Mouse (Mus musculus): Measurements from ENCODE around the gene Eif5.
"Not testable (repeated sequence)": the region's sequence is repeated elsewhere in the genome, so short reads cannot be mapped to it uniquely, and the experiment has no call there.

The Eif5 gene

GRCm38 (mm10) chr12:111520994-111521393, 16.8 kb upstream of the Eif5 start:
- intact Hi-C loops (cut with DNase I) = no loop called here

GRCm38 (mm10) chr12:111524469-111524868, 13.3 kb upstream of the Eif5 start:
- intact Hi-C loops (cut with DNase I) = no loop called here

- intact Hi-C loops (cut with DNase I) = no loop called here
Measured at GRCm38 (mm10) chr12:111524883-111525282, 12.9 kb upstream of the Eif5 start.

- intact Hi-C loops (cut with DNase I) = no loop called here
Measured at GRCm38 (mm10) chr12:111527643-111528281, 10.1 kb upstream of the Eif5 start.

- intact Hi-C loops (cut with DNase I) = no loop called here
Measured at GRCm38 (mm10) chr12:111529192-111529591, 8.6 kb upstream of the Eif5 start.

GRCm38 (mm10) chr12:111533096-111533794, 4.6 kb upstream of the Eif5 start:
- intact Hi-C loops (cut with DNase I) = no loop called here

GRCm38 (mm10) chr12:111535281-111535680, 2.5 kb upstream of the Eif5 start:
- intact Hi-C loops (cut with DNase I) = loop anchor here (5.0 kb wide), 1 partner anchor 42 kb away; no protein-coding TSS in a partner anchor

GRCm38 (mm10) chr12:111535762-111536161, 2.1 kb upstream of the Eif5 start:
- intact Hi-C loops (cut with DNase I) = loop anchor here (5.0 kb wide), 1 partner anchor 42 kb away; no protein-coding TSS in a partner anchor

- intact Hi-C loops (cut with DNase I) = loop anchor here (5.0 kb wide), 1 partner anchor 41 kb away; no protein-coding TSS in a partner anchor
Measured at GRCm38 (mm10) chr12:111536746-111537145, 1.1 kb upstream of the Eif5 start.

- intact Hi-C loops (cut with DNase I) = loop anchor here (5.0 kb wide), 1 partner anchor 40 kb away; no protein-coding TSS in a partner anchor
Measured at GRCm38 (mm10) chr12:111537341-111537740, 475 bp upstream of the Eif5 start.

- intact Hi-C loops (cut with DNase I) = loop anchor here (5.0 kb wide), 1 partner anchor 39 kb away; no protein-coding TSS in a partner anchor
Measured at GRCm38 (mm10) chr12:111538292-111539040, 650 bp downstream of the Eif5 start.

- intact Hi-C loops (cut with DNase I) = loop anchor here (5.0 kb wide), 1 partner anchor 38 kb away; no protein-coding TSS in a partner anchor
Measured at GRCm38 (mm10) chr12:111539041-111539345, 1.2 kb downstream of the Eif5 start.

GRCm38 (mm10) chr12:111547070-111547469, 9.3 kb downstream of the Eif5 start:
- intact Hi-C loops (cut with DNase I) = no loop called here

GRCm38 (mm10) chr12:111548555-111549289, 10.9 kb downstream of the Eif5 start:
- intact Hi-C loops (cut with DNase I) = no loop called here

GRCm38 (mm10) chr12:111550679-111551078, 12.9 kb downstream of the Eif5 start:
- intact Hi-C loops (cut with DNase I) = loop anchor here (5.0 kb wide), 1 partner anchor 97 kb away; no protein-coding TSS in a partner anchor

- intact Hi-C loops (cut with DNase I) = loop anchor here (5.0 kb wide), 1 partner anchor 95 kb away; no protein-coding TSS in a partner anchor
Measured at GRCm38 (mm10) chr12:111552342-111552741, 14.5 kb downstream of the Eif5 start.

GRCm38 (mm10) chr12:111555357-111555756, 17.5 kb downstream of the Eif5 start:
- intact Hi-C loops (cut with DNase I) = no loop called here

- intact Hi-C loops (cut with DNase I) = not testable (repeated sequence)
Measured at GRCm38 (mm10) chr12:111555893-111556292, 18.1 kb downstream of the Eif5 start.

GRCm38 (mm10) chr12:111557538-111557937, 19.7 kb downstream of the Eif5 start:
- intact Hi-C loops (cut with DNase I) = no loop called here

GRCm38 (mm10) chr12:111558655-111559054, 20.8 kb downstream of the Eif5 start:
- intact Hi-C loops (cut with DNase I) = no loop called here

GRCm38 (mm10) chr12:111559647-111560258, 21.9 kb downstream of the Eif5 start:
- intact Hi-C loops (cut with DNase I) = no loop called here
